Mouse (Mus musculus) forebrain, embryonic 10.5 days (tissue): ENCODE data around the gene 4921517D22Rik. TPM values are rescaled to one million over a fixed set of nuclear protein-coding genes. Genes with fewer than 3 reads are reported as not detected.
"Not testable (repeated sequence)": the region's sequence is repeated elsewhere in the genome, so short reads cannot be mapped to it uniquely, and the experiment has no call there.

ENCODE experiments used
- DNase-seq: peaks from one replicate; pipeline ENCODE4 v3.0.0-alpha.2; 2017; ENCODE audit warnings: low spot score; ENCODE audit errors: extremely low spot score
- H3K27ac ChIP-seq: fragments of 300-500 bp; sonication (generic); 2 replicates; pipeline ENCODE4 v1.5.1; 2016; ENCODE audit warnings: mild to moderate bottlenecking
- H3K27me3 ChIP-seq: fragments of 300-500 bp; sonication (generic); 2 replicates; pipeline ENCODE4 v1.6.1; 2016; ENCODE audit warnings: mild to moderate bottlenecking; ENCODE audit not compliant: poor library complexity, severe bottlenecking
- H3K36me3 ChIP-seq: fragments of 300-500 bp; sonication (generic); replicated peaks from 2 replicates; pipeline ENCODE4 v1.6.1; 2016; ENCODE audit warnings: mild to moderate bottlenecking, moderate library complexity
- H3K4me1 ChIP-seq: fragments of 300-500 bp; sonication (generic); 2 replicates; pipeline ENCODE4 v1.6.1; 2016
- H3K4me3 ChIP-seq: fragments of 300-500 bp; sonication (generic); 2 replicates; pipeline ENCODE4 v1.5.1; 2016; ENCODE audit warnings: mild to moderate bottlenecking, moderate library complexity
- H3K9me3 ChIP-seq: fragments of 300-500 bp; sonication (generic); 2 replicates; pipeline ENCODE4 v1.6.1; 2016; ENCODE audit warnings: mild to moderate bottlenecking, moderate library complexity
- WGBS: fragments of 180-500 bp; shearing (Covaris S2); methylation state at CpG from one replicate; pipeline ENCODE4 v1.1.7; 2016; 5-methylcytosine and 5-hydroxymethylcytosine counted together
- polyA plus RNA-seq: library from polyadenylated mRNA; unstranded; fragments of >200 nt; fragmentation: Nextera tagmentation; extraction: Ambion mirVana; gene quantifications from 2 replicates; pipeline ENCODE4 v1.2.1, GENCODE M21; 2016

Gene 4921517D22Rik
- not detected in 2 replicates for polyA plus RNA-seq

DNA sequence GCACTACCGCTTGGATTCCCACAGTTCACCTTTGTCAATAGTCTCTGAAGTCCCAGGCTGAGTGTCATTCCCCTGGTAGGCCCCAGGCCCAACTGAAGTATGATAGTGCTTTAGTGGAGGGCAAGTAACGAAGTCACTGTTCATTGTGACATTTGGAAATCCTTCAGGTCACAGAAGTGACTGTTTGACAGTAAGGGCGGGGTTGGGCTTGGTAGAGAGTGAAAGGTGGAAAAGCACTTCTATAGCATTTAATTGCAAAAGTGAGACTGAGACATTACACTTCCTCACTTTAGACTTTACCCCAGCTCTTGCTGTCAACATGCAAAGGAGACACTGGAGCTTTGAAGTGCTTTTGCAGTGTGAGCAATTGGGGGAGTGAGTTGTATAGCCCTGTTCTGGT is at the start of gene 4921517D22Rik:
4921517D22Rik (minus strand) TSS at position 101 of the 400 bp plus-strand sequence.
- H3K4me1 ChIP-seq: peaks cover 7% of the 10 kb centered on the region
- H3K27me3 ChIP-seq: no peaks in the 10 kb centered on the region
- peaks cover 4% of the 10 kb centered on the region; the same call in 1 of the 2 replicates for H3K9me3 ChIP-seq
- H3K4me3 ChIP-seq: no peak within 1 kb of the TSS
- no peak within 1 kb of the TSS for H3K27ac ChIP-seq
- DNase-seq: no peak
- no peaks in the 10 kb centered on the region for H3K36me3 ChIP-seq
- 90% methylated on average over 3 of the region's 3 CpGs for whole genome bisulfite sequencing

GRCm38 (mm10) chr13:59741697-59742096 is 47.8 kb upstream of the 4921517D22Rik start:
- no peaks in the 10 kb centered on the region for H3K4me1 ChIP-seq
- 85% methylated on average over 10 of the region's 10 CpGs for WGBS
- H3K27me3 ChIP-seq: no peaks in the 10 kb centered on the region
- no peaks in the 10 kb centered on the region for H3K9me3 ChIP-seq
- H3K36me3 ChIP-seq: no peaks in the 10 kb centered on the region
- no peak overlapping the region for H3K4me3 ChIP-seq
- H3K27ac ChIP-seq: no peak overlapping the region
- no peak for DNase-seq

GRCm38 (mm10) chr13:59741096-59741495 is 47.2 kb upstream of the 4921517D22Rik start:
- DNase-seq: no peak
- no peaks in the 10 kb centered on the region for H3K4me1 ChIP-seq
- no peaks in the 10 kb centered on the region for H3K36me3 ChIP-seq
- no peaks in the 10 kb centered on the region for H3K27me3 ChIP-seq
- whole genome bisulfite sequencing: 93% methylated on average over 11 of the region's 11 CpGs
- H3K9me3 ChIP-seq: no peaks in the 10 kb centered on the region
- no peak overlapping the region for H3K4me3 ChIP-seq
- H3K27ac ChIP-seq: no peak overlapping the region

GRCm38 (mm10) chr13:59739397-59739796 is 45.5 kb upstream of the 4921517D22Rik start:
- H3K9me3 ChIP-seq: no peaks in the 10 kb centered on the region
- WGBS: 91% methylated on average over 4 of the region's 4 CpGs
- H3K4me3 ChIP-seq: no peak overlapping the region
- no peaks in the 10 kb centered on the region for H3K27me3 ChIP-seq
- no peak overlapping the region for H3K27ac ChIP-seq
- H3K4me1 ChIP-seq: peaks cover 10% of the 10 kb centered on the region
- no peaks in the 10 kb centered on the region for H3K36me3 ChIP-seq
- DNase-seq: no peak

DNA sequence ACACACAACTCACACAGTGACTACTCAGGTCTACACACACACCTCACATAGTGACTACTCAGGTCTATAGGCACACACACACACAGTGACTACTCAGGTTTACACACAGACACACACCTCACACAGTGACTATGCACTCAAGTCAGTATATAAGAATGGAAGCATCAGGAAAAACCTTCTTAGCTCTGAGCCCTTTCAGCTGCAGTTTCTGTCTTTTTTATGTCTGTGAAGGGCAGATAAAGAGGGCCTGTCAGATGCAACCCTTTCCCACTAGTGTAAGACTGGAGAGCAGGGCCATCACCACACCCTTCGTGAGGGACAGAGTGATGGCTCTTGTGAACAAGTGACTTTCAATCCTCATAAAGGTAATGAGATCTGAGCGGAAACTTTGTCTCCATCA is 44.5 kb upstream of the 4921517D22Rik start:
- DNase-seq: no peak
- Histone ChIP-seq H3K36me3 (no peaks in the 10 kb centered on the region), H3K9me3 (no peaks in the 10 kb centered on the region), H3K4me3 (no peak overlapping the region), H3K4me1 (peaks cover 11% of the 10 kb centered on the region), H3K27me3 (no peaks in the 10 kb centered on the region), H3K27ac (no peak overlapping the region)
- WGBS: 88% methylated on average over 2 of the region's 2 CpGs

DNA sequence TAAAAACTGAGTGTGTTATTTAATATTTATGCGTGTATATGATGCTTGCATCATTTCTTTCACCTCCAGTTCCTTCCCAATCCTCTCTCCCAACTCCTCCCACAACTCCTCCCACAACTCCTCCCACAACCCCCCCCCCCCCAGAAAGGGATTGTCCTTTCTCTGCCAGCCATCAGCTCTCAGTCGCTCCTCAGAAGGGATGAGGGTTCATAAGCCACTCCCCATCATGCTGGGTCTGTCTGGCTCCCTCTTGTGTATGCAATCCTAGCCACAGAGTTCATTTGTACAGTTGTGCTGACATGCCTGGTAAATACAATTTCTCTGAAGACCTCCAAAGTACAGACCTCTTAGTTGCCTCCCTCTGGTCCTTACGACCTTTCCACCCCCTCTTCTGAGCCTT is 41.3 kb upstream of the 4921517D22Rik start:
- peaks cover 15% of the 10 kb centered on the region for H3K4me1 ChIP-seq
- peak; percentile 39 for DNase-seq
- H3K9me3 ChIP-seq: no peaks in the 10 kb centered on the region
- H3K4me3 ChIP-seq: no peak overlapping the region
- 29% methylated on average over 3 of the region's 3 CpGs for WGBS
- no peaks in the 10 kb centered on the region for H3K36me3 ChIP-seq
- H3K27me3 ChIP-seq: no peaks in the 10 kb centered on the region
- no peak overlapping the region for H3K27ac ChIP-seq

GRCm38 (mm10) chr13:59734347-59734746 is 40.4 kb upstream of the 4921517D22Rik start:
- not testable (repeated sequence) for H3K27me3 ChIP-seq, H3K36me3 ChIP-seq, DNase-seq, H3K9me3 ChIP-seq, H3K27ac ChIP-seq, H3K4me3 ChIP-seq
- WGBS: 30% methylated on average over 6 of the region's 6 CpGs
- H3K4me1 ChIP-seq: peaks cover 15% of the 10 kb centered on the region

GRCm38 (mm10) chr13:59733936-59734335 is 40.0 kb upstream of the 4921517D22Rik start:
- Histone ChIP-seq H3K36me3 (no peaks in the 10 kb centered on the region), H3K4me1 (peaks cover 15% of the 10 kb centered on the region), H3K27ac (no peak overlapping the region), H3K27me3 (no peaks in the 10 kb centered on the region), H3K4me3 (no peak overlapping the region), H3K9me3 (no peaks in the 10 kb centered on the region)
- WGBS: 75% methylated on average over 4 of the region's 4 CpGs
- no peak for DNase-seq

GRCm38 (mm10) chr13:59731652-59732051 is 37.7 kb upstream of the 4921517D22Rik start, which contains the start of gene Spata31d1d:
TSS of gene Spata31d1d (minus strand) at chr13:59731752.
- peaks cover 23% of the 10 kb centered on the region for H3K4me1 ChIP-seq
- H3K4me3 ChIP-seq: no peak within 1 kb of the TSS
- peaks cover 16% of the 10 kb centered on the region for H3K27me3 ChIP-seq
- 44% methylated on average over 7 of the region's 7 CpGs for WGBS
- H3K27ac ChIP-seq: no peak within 1 kb of the TSS
- no peaks in the 10 kb centered on the region for H3K9me3 ChIP-seq
- DNase-seq: no peak
- H3K36me3 ChIP-seq: no peaks in the 10 kb centered on the region

- peak; percentile 79 for DNase-seq
- peak overlapping the region; percentile 20; the same call in 1 of the 2 replicates for H3K27ac ChIP-seq
Measured at GRCm38 (mm10) chr13:59728378-59729093, 34.6 kb upstream of the 4921517D22Rik start.

DNA sequence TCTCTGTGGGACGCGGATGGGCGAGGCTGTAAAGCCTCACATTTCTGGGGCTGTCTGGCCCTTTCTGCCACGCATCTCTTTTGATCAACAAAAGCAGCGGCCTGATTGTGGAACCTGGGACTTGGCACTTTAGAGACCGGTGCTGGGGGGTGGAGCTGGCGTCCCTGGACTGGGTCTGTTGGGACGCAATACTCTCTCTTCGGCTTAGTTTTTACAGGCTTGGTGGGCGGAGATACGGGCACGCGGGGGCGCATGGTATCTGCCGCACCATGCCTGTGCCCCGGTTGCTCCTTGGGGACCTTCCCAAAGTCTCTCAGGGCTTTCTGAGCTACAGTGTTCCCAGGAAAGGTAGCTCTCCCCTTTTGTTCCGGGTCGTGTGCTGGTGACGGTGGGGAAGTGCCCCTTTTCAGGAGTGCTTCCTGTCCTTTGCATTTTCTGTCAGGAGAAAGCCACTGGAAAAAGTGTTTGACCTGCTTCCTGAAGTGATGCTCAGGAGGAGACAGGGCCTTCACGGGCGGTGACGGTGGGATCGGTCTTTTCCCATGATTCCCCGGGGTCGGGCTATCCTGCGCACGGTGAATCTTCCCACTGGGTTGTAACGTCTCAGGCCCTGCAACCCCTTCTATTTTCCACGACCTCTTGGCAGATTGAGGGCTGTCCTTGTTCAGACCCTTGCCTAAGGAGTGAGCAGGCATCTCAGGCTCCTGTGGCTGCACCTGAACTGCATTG is 32.4 kb upstream of the 4921517D22Rik start:
- Histone ChIP-seq H3K4me3 (peak overlapping the region; percentile 29), H3K27ac (peak overlapping the region; percentile 53; the same call in 1 of the 2 replicates), H3K9me3 (no peaks in the 10 kb centered on the region), H3K27me3 (peaks cover 38% of the 10 kb centered on the region), H3K4me1 (peaks cover 17% of the 10 kb centered on the region), H3K36me3 (no peaks in the 10 kb centered on the region)
- 37% methylated on average over 29 of the region's 29 CpGs for WGBS
- no peak for DNase-seq

More at GRCm38 (mm10) chr13:59728378-59729093, 34.6 kb upstream of the 4921517D22Rik start:
- WGBS: 36% methylated on average over 7 of the region's 7 CpGs
- peaks cover 38% of the 10 kb centered on the region for H3K27me3 ChIP-seq
- H3K9me3 ChIP-seq: no peaks in the 10 kb centered on the region
- no peak overlapping the region for H3K4me3 ChIP-seq
- H3K36me3 ChIP-seq: no peaks in the 10 kb centered on the region
- H3K4me1 ChIP-seq: peaks cover 20% of the 10 kb centered on the region

DNA sequence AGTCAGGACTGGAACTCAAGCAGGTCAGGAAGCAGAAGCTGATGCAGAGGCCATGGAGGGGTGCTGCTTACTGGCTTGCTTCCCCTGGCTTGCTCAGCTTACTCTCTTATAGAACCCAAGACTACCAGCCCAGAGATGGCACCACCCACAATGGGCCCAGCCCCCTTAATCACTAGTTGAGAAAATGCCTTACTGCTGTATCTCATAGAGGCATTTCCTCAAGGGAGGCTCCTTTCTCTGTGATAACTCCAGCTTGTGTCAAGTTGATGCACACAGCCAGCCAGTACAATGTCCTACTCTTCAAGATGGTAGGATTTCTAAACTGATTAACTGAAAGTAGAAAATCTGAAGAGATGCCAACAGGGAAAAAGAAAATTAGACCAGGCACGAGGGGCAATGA is 28.2 kb upstream of the 4921517D22Rik start:
- not testable (repeated sequence) for DNase-seq, H3K27ac ChIP-seq
- WGBS: 89% methylated on average over 1 of the region's 1 CpGs

DNA sequence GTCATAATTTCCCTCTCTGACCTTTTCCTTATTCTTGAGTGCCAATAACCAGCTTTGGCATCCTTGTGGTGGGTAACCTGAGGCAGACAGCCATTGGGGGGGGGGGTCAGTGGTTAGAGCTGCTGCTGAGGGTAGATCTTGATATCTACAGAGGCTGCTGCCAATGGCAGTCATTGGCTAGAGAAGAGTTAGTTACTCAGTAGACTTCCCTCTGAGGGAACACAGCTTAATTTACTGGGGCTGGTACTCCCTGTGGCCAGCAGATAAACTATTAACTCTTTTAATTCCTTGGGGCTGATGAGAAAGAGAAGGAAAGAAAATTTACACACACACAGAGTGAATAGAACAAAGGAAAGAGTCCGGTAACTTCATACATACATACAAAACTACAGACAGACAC is 25.6 kb upstream of the 4921517D22Rik start:
- no peak for DNase-seq
- Histone ChIP-seq H3K4me3 (no peak overlapping the region), H3K36me3 (no peaks in the 10 kb centered on the region), H3K4me1 (no peaks in the 10 kb centered on the region), H3K9me3 (no peaks in the 10 kb centered on the region), H3K27ac (no peak overlapping the region), H3K27me3 (0 out of 2 replicates have a peak, but pooled peaks cover 2% of the 10 kb centered on the region)
- 90% methylated on average over 1 of the region's 1 CpGs for WGBS

More for the DNA sequence above, 28.2 kb upstream of the 4921517D22Rik start:
- not testable (repeated sequence) for H3K36me3 ChIP-seq, H3K4me1 ChIP-seq, H3K4me3 ChIP-seq, H3K9me3 ChIP-seq
- peaks cover 27% of the 10 kb centered on the region for H3K27me3 ChIP-seq
